Mouse (Mus musculus): ENCODE data around the gene Dnlz. TPM values are rescaled to one million over a fixed set of nuclear protein-coding genes. Genes with fewer than 3 reads are reported as not detected.

Dnlz gene
- polyA plus RNA-seq, 1 experiment from 2014 or later: 30.6 TPM

DNA sequence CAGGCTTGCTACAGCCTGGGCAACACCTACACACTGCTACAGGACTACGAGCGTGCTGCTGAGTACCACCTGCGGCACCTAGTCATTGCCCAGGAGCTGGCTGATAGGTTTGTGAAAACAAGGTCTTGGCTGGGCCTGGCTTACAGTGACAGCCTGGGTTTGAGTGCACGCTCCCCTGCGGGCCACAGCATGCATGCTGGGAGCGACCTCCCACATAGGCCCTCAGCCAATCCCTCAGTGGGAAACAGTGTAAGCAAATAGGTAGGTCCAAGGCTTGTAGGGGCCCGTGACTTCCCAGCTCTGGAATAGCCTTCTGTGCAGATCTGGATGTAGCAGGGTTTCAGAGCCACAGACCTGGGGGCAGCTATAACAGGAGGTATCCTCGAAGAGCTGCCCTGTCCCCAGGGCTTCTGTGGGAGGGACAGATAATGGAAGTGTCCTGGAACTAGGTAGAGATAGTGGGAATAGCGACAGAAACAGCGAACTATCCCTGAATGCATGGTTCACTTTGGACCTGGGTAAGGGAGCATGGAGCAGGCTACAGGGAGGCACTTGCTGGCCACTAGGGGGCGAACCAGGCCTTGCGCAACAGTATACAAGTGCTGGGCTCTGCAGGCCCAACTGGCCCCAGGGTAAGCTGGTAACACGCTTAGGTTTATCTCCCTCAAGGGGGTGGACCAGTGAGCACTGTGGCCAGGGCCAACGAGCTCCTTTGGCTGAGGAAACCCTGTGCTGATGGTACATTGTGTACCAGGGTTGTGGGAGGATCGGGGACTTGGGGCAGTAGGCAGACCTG lies 26.3 kb downstream of the Dnlz start:
- H3K4me3 ChIP-seq (ENCODE audit: low read length): no peak overlapping the region
- H3K27ac ChIP-seq (ENCODE audit: low read length): no peak overlapping the region
- no peak overlapping the region for H3K9ac ChIP-seq (replicated peaks; ENCODE audit: low read length)
- no peaks in the 10 kb centered on the region for H3K9me3 ChIP-seq (ENCODE audit: low read length)
- peaks cover 50% of the 10 kb centered on the region for H3K36me3 ChIP-seq (ENCODE audit: insufficient read depth, low read length)
- no peaks in the 10 kb centered on the region for H3K27me3 ChIP-seq (ENCODE audit: insufficient read depth, low read length)
- no peak overlapping the region for H3K4me2 ChIP-seq (replicated peaks; ENCODE audit: low read depth, low read length)
- no peaks in the 10 kb centered on the region for H3K4me1 ChIP-seq (ENCODE audit: insufficient read depth, low read length)
- 68% methylated on average over 15 of the region's 15 CpGs for WGBS
- peak; percentile 85 for ATAC-seq (ENCODE audit: low FRiP score, low TSS enrichment)

DNA sequence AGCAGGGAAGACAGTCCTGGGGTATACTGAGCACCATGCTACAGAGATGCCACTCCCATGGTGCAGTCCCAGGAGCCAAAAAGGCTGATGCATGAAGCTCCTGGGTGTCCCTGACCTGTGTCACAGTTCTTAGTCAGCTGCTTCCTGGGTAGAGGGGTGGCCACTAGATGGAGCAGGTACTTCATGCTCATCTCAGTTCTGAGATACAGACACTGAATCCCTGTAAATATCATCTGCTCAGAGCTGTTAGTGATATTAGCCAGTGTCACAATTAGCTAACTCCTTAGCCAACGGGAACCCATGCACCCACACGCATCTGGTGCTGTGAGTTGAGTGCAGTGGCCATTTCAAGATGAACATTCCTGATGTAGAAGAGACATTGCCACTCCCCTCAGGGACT lies 27.0 kb downstream of the Dnlz start:
- H3K9me3 ChIP-seq (ENCODE audit: low read length): no peaks in the 10 kb centered on the region
- H3K4me3 ChIP-seq (ENCODE audit: low read length): no peak overlapping the region
- peaks cover 45% of the 10 kb centered on the region for H3K36me3 ChIP-seq (ENCODE audit: insufficient read depth, low read length)
- H3K27ac ChIP-seq (ENCODE audit: low read length): no peak overlapping the region
- no peak overlapping the region for H3K9ac ChIP-seq (replicated peaks; ENCODE audit: low read length)
- H3K4me2 ChIP-seq (replicated peaks; ENCODE audit: low read depth, low read length): no peak overlapping the region
- no peaks in the 10 kb centered on the region for H3K27me3 ChIP-seq (ENCODE audit: insufficient read depth, low read length)
- ATAC-seq (ENCODE audit: low FRiP score, low TSS enrichment): no peak
- WGBS: 87% methylated on average over 2 of the region's 2 CpGs
- no peaks in the 10 kb centered on the region for H3K4me1 ChIP-seq (ENCODE audit: insufficient read depth, low read length)

- H3K9ac ChIP-seq (replicated peaks; ENCODE audit: low read length): no peak overlapping the region
- no peaks in the 10 kb centered on the region for H3K9me3 ChIP-seq (ENCODE audit: low read length)
- H3K4me3 ChIP-seq (ENCODE audit: low read length): no peak overlapping the region
- H3K27ac ChIP-seq (ENCODE audit: low read length): no peak overlapping the region
- H3K4me2 ChIP-seq (replicated peaks; ENCODE audit: low read depth, low read length): no peak overlapping the region
- H3K27me3 ChIP-seq (ENCODE audit: insufficient read depth, low read length): no peaks in the 10 kb centered on the region
- ATAC-seq (ENCODE audit: low FRiP score, low TSS enrichment): no peak
- H3K4me1 ChIP-seq (ENCODE audit: insufficient read depth, low read length): peaks cover 9% of the 10 kb centered on the region; the same call in 1 of the 2 replicates
- peaks cover 45% of the 10 kb centered on the region for H3K36me3 ChIP-seq (ENCODE audit: insufficient read depth, low read length)
- 82% methylated on average over 13 of the region's 13 CpGs for WGBS
Measured at GRCm38 (mm10) chr2:26323589-26324325, 28.2 kb downstream of the Dnlz start.

DNA sequence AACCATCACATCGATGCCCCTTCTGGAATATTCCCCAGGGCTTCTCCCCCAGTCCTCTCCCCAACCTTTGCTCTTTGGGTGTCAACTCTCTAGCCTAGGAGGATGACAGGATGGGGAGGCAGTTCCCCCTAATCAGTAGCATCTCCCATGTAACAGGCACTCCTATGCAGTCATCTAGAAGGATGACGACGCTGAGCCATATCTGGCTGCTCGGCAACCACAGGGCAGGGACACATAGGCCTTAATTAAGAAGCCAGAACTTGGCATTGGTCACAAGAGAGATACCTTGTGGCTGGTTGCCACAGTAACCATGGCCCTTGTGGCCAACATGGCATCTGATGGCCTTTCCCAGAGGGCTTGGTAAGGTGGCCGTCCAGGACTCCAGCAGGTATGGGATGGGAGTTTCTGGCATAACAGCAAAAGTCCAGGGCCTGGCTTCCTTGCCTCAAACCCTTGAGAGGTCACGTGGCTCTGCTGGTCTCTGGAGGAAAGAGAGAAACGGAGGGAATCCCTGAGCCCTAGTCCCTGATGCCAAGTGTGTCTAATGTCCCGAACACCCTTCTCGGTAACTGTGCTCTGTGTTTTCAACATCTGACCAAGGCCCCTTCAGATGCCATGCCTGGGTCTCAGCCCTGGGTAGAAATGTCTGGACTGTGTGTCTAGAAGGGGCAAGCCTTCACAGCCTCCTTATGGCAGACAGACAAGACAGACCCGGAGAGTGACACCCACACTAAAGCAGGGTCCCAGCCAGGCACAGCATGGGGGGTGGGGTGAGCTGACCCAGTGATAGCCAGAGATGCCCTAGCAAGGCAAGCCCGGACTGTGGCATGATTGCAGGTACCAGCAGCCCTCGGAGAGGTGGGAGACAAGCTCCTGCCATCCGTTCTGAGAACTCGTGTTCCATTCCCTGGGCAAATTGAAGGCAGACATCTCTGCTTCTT lies 31.4 kb downstream of the Dnlz start:
- Histone ChIP-seq H3K4me1 (ENCODE audit: insufficient read depth, low read length) (peaks cover 23% of the 10 kb centered on the region), H3K9ac (replicated peaks; ENCODE audit: low read length) (no peak overlapping the region), H3K9me3 (ENCODE audit: low read length) (no peaks in the 10 kb centered on the region), H3K4me2 (replicated peaks; ENCODE audit: low read depth, low read length) (no peak overlapping the region), H3K27ac (ENCODE audit: low read length) (no peak overlapping the region), H3K27me3 (ENCODE audit: insufficient read depth, low read length) (no peaks in the 10 kb centered on the region), H3K36me3 (ENCODE audit: insufficient read depth, low read length) (peaks cover 27% of the 10 kb centered on the region), H3K4me3 (ENCODE audit: low read length) (no peak overlapping the region)
- WGBS: 85% methylated on average over 14 of the region's 14 CpGs
- no peak for ATAC-seq (ENCODE audit: low FRiP score, low TSS enrichment)

DNA sequence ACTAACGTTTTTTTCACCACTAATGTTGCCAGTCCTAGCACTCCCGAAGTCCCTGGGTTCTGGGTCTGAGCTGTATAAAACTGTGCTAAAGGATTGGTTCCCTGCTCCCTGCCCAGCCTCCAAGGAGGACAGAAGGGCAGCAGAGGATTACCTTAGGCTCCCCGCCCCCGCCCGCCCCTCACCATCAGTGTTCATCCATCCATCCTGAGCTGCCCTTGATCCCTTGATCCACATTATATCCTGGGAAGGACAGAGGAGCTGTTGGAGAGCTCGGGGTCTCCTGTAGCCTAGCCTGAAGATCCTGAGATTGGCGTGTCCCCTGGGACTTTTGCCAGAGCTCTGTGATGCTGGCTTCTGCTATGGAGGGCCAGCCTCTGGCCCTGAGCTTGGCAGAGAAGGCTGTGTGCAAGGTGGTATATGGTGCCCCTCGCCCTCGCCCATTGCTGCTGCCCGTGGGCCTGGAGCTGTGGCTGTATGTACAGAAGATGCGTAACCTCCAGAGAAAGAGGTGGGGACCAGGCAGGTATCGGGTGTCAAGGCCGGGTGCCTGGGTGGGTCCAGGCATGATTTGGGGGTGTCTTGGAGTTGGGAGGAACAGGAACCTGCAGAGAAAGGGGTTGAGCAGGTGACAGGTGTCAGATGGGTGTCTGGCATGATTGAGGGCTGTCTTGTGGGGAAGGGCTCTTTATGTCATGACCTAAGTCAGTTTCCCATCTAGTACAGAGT lies 32.2 kb downstream of the Dnlz start:
- Histone ChIP-seq H3K9ac (replicated peaks; ENCODE audit: low read length) (no peak overlapping the region), H3K9me3 (ENCODE audit: low read length) (no peaks in the 10 kb centered on the region), H3K4me3 (ENCODE audit: low read length) (no peak overlapping the region), H3K27ac (ENCODE audit: low read length) (no peak overlapping the region), H3K4me2 (replicated peaks; ENCODE audit: low read depth, low read length) (no peak overlapping the region), H3K36me3 (ENCODE audit: insufficient read depth, low read length) (peaks cover 19% of the 10 kb centered on the region), H3K27me3 (ENCODE audit: insufficient read depth, low read length) (no peaks in the 10 kb centered on the region), H3K4me1 (ENCODE audit: insufficient read depth, low read length) (peaks cover 27% of the 10 kb centered on the region)
- no peak for ATAC-seq (ENCODE audit: low FRiP score, low TSS enrichment)
- 86% methylated on average over 13 of the region's 13 CpGs for WGBS

DNA sequence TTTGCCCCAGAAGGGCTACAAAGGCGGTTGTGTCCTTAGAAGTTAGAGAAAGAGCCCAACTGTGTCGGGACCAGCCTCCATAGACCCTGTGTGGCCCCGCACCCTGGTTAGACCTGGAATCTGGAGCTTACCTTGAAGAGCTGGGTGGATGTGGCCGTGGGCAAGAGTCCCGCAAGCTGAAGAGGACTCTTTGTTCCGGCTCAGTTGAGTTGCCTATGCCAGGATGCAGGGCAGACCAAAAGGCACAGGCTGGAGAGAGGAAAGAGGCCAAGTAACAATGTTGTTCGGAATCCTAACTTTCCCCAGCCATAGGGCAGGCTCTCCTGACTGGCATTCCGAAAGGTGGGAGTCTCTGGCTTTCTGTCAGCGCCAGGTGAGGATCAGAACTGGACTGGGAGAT lies 32.8 kb downstream of the Dnlz start:
- Histone ChIP-seq H3K36me3 (ENCODE audit: insufficient read depth, low read length) (peaks cover 13% of the 10 kb centered on the region; the same call in 1 of the 2 replicates), H3K9me3 (ENCODE audit: low read length) (no peaks in the 10 kb centered on the region), H3K27me3 (ENCODE audit: insufficient read depth, low read length) (no peaks in the 10 kb centered on the region), H3K4me3 (ENCODE audit: low read length) (no peak overlapping the region), H3K9ac (replicated peaks; ENCODE audit: low read length) (no peak overlapping the region), H3K27ac (ENCODE audit: low read length) (no peak overlapping the region), H3K4me2 (replicated peaks; ENCODE audit: low read depth, low read length) (no peak overlapping the region), H3K4me1 (ENCODE audit: insufficient read depth, low read length) (peaks cover 33% of the 10 kb centered on the region)
- no peak for ATAC-seq (ENCODE audit: low FRiP score, low TSS enrichment)
- 82% methylated on average over 9 of the region's 9 CpGs for WGBS

DNA sequence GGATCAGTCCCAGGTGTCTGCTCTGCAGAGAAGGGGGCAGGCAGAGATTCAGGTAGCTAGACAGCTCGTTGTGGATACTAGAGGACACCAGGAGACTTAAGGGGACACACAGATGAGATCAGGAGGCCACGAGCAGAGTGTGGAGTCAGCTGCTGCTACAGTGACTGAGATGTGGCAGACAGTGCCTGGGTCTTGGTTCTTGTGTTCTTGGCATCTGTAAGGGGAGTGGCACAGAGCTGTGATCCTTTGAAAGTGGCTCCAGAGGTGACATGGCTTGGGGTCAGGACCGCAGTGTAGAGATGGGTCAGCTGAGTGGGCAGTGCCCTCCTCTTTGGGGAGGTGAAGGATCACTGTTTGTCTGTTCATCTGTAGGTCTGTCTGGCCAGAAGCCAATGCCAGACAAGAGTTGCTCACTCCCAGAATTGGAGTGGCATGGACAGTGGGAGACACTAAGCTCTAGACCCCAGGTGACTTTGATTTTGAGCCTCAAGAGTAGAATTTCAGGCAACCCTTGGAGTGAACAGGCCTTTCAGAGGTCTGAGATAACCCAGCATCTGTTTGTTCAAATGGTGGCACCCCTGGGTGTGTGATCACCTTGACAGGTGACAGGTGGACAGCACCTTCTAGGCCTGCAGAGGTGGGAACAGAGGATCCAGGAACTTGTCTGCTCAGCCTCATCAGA lies 33.8 kb downstream of the Dnlz start:
- no peak for ATAC-seq (ENCODE audit: low FRiP score, low TSS enrichment)
- Histone ChIP-seq H3K4me3 (ENCODE audit: low read length) (no peak overlapping the region), H3K9me3 (ENCODE audit: low read length) (no peaks in the 10 kb centered on the region), H3K36me3 (ENCODE audit: insufficient read depth, low read length) (peaks cover 4% of the 10 kb centered on the region; the same call in 1 of the 2 replicates), H3K4me1 (ENCODE audit: insufficient read depth, low read length) (peaks cover 36% of the 10 kb centered on the region), H3K4me2 (replicated peaks; ENCODE audit: low read depth, low read length) (no peak overlapping the region), H3K27me3 (ENCODE audit: insufficient read depth, low read length) (no peaks in the 10 kb centered on the region), H3K27ac (ENCODE audit: low read length) (no peak overlapping the region), H3K9ac (replicated peaks; ENCODE audit: low read length) (no peak overlapping the region; the same call in 1 of the 2 replicates)
- WGBS: 74% methylated on average over 3 of the region's 3 CpGs

- no peak overlapping the region; the same call in 1 of the 2 replicates for H3K9ac ChIP-seq (replicated peaks; ENCODE audit: low read length)
- peak overlapping the region; percentile 93; the same call in 1 of the 2 replicates for H3K4me3 ChIP-seq (ENCODE audit: low read length)
- peaks cover 36% of the 10 kb centered on the region for H3K4me1 ChIP-seq (ENCODE audit: insufficient read depth, low read length)
- peak overlapping the region; percentile 89 for H3K4me2 ChIP-seq (replicated peaks; ENCODE audit: low read depth, low read length)
- H3K27me3 ChIP-seq (ENCODE audit: insufficient read depth, low read length): no peaks in the 10 kb centered on the region
- H3K27ac ChIP-seq (ENCODE audit: low read length): no peak overlapping the region
- no peak for ATAC-seq (ENCODE audit: low FRiP score, low TSS enrichment)
- H3K9me3 ChIP-seq (ENCODE audit: low read length): no peaks in the 10 kb centered on the region
- 67% methylated on average over 3 of the region's 3 CpGs for WGBS
- H3K36me3 ChIP-seq (ENCODE audit: insufficient read depth, low read length): peaks cover under 1% of the 10 kb centered on the region; the same call in 1 of the 2 replicates
Measured at GRCm38 (mm10) chr2:26317371-26317770, 34.5 kb downstream of the Dnlz start.

Measured in kidney, embryonic 16.5 days (tissue).